ENCODE assay signal across 18 mouse cellular contexts in the genomic region with DNA sequence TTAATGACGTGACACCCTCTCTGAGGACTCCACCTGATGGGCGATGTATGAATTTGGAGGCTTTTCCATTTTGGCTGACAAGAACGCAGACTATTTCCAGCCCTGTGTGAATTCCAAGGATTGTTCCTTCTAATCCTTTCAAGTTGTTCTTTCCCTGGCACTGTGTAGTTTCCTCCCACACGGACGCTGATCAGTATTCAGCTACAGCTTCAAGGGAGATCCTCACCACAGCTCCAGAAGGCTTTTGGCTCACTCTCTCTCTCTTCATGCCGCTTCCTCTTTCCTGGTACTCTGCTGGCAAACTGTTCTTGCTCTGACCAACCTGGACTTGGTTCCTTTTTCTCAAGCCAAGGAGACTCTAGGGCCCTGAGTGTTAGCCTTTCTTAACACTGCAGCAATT. TPM values are rescaled to one million over a fixed set of nuclear protein-coding genes. Genes with fewer than 3 reads are reported as not detected.
DNase-seq lines count a peak whose midpoint lies in the region; ATAC-seq and TF ChIP-seq lines count a peak whose summit lies in the region.
"Had no signal": no experiment of that assay in that cellular context is flagged by ENCODE, and none has a peak within 500 bp of the region (broad histone marks: within the 10 kb centered on the region; RNA-seq: fewer than 3 reads in every experiment).

No protein-coding gene starts in this region.

- TF ChIP-seq CTCF in lung, postnatal 0 days (IDR thresholded peaks at IDR 0.05): no peak

- DNase-seq in cerebellum, adult 11-12 months: no peak
- DNase-seq in lung, postnatal 0 days (ENCODE audit: low spot score): peak; percentile 16
- no peak for DNase-seq in lung, postnatal 4 days
- DNase-seq in right cerebral cortex, postnatal 25 days: peak; percentile 53
- no peak for DNase-seq in kidney, adult 9 months
- DNase-seq: embryo, embryonic 11 days had no signal

- peak; percentile 56; the same call in 1 of the 2 replicates for ATAC-seq in cerebellum, adult (ENCODE audit: insufficient number of reproducible peaks, low FRiP score, low TSS enrichment)
- ATAC-seq in lung, postnatal 0 days: no peak
- peak; percentile 91 to 95 for ATAC-seq in hematopoietic stem cell, adult 5-6 weeks (replicated peaks in 1 of 2; ENCODE audit: insufficient read depth in 1 of 2, low FRiP score in 2 of 2, low TSS enrichment in 1 of 2, low read depth in 1 of 2, poor library complexity in 2 of 2, severe bottlenecking in 2 of 2)
- no peak for ATAC-seq in heart, embryonic 12.5 days (ENCODE audit: insufficient number of reproducible peaks, low FRiP score)
- ATAC-seq: liver, embryonic 12.5 days had no signal

- H3K4me2 ChIP-seq in lung, postnatal 0 days (replicated peaks; ENCODE audit: low read depth, low read length): no peak overlapping the region
- H3K4me2 ChIP-seq in heart, embryonic 12.5 days: no peak overlapping the region
- H3K4me2 ChIP-seq: heart, embryonic 11.5 days; hindbrain, embryonic 15.5 days; kidney, embryonic 15.5 days; liver, embryonic 12.5 days; stomach, embryonic 15.5 days had no signal

- no peak overlapping the region for H3K4me3 ChIP-seq in lung, postnatal 0 days (ENCODE audit: low read depth, low read length)
- no peak overlapping the region for H3K4me3 ChIP-seq in heart, embryonic 12.5 days
- H3K4me3 ChIP-seq: erythroblast, embryonic 14.5 days; hindbrain, embryonic 15.5 days; kidney, embryonic 15.5 days; liver, embryonic 12.5 days; myocyte; stomach, embryonic 15.5 days had no signal

- no peaks in the 10 kb centered on the region for H3K27me3 ChIP-seq in lung, postnatal 0 days (replicated peaks; ENCODE audit: insufficient read depth, low read length)
- H3K27me3 ChIP-seq in heart, embryonic 12.5 days (replicated peaks): no peaks in the 10 kb centered on the region
- H3K27me3 ChIP-seq: hindbrain, embryonic 15.5 days; kidney, embryonic 15.5 days; liver, embryonic 12.5 days; stomach, embryonic 15.5 days had no signal

- H3K27ac ChIP-seq in lung, postnatal 0 days (ENCODE audit: low read length): no peak overlapping the region
- H3K27ac ChIP-seq in heart, embryonic 12.5 days (ENCODE audit: poor library complexity, severe bottlenecking): no peak overlapping the region
- H3K27ac ChIP-seq: hindbrain, embryonic 15.5 days; kidney, embryonic 15.5 days; liver, embryonic 12.5 days; macrophage; stomach, embryonic 15.5 days had no signal

- H3K9me3 ChIP-seq in lung, postnatal 0 days (ENCODE audit: low read length): no peaks in the 10 kb centered on the region
- H3K9me3 ChIP-seq in heart, embryonic 12.5 days (replicated peaks): no peaks in the 10 kb centered on the region
- H3K9me3 ChIP-seq: hindbrain, embryonic 15.5 days; kidney, embryonic 15.5 days; liver, embryonic 12.5 days; stomach, embryonic 15.5 days had no signal

- no peaks in the 10 kb centered on the region for H3K36me3 ChIP-seq in lung, postnatal 0 days (ENCODE audit: insufficient read depth, low read length)
- no peaks in the 10 kb centered on the region for H3K36me3 ChIP-seq in heart, embryonic 12.5 days
- H3K36me3 ChIP-seq: hindbrain, embryonic 15.5 days; kidney, embryonic 15.5 days; liver, embryonic 12.5 days; stomach, embryonic 15.5 days had no signal

- H3K9ac ChIP-seq in lung, postnatal 0 days (replicated peaks; ENCODE audit: low read depth): no peak overlapping the region
- no peak overlapping the region for H3K9ac ChIP-seq in heart, embryonic 12.5 days
- H3K9ac ChIP-seq: hindbrain, embryonic 15.5 days; kidney, embryonic 15.5 days; liver, embryonic 12.5 days; stomach, embryonic 15.5 days had no signal

- no peaks in the 10 kb centered on the region for H3K4me1 ChIP-seq in lung, postnatal 0 days (ENCODE audit: insufficient read depth, low read depth, low read length)
- H3K4me1 ChIP-seq in heart, embryonic 12.5 days (replicated peaks): no peaks in the 10 kb centered on the region
- H3K4me1 ChIP-seq: hindbrain, embryonic 15.5 days; kidney, embryonic 15.5 days; liver, embryonic 12.5 days; stomach, embryonic 15.5 days had no signal

- WGBS in lung, postnatal 0 days: 78% methylated on average over 6 of the region's 6 CpGs
- WGBS in heart, embryonic 12.5 days: 70% methylated on average over 6 of the region's 6 CpGs

- no peak for TF ChIP-seq EP300 in lung, postnatal 0 days (IDR thresholded peaks at IDR 0.05)

RNA-seq across cellular contexts. Expression of a gene that starts 5.7 kb away (rescaled TPM):
- not detected in 2 replicates for polyA plus RNA-seq in lung, postnatal 0 days (2015; fragmentation: Nextera tagmentation; extraction: Ambion mirVana)
- not detected in 2 replicates for total RNA-seq in hematopoietic stem cell, adult 5-6 weeks (2017)
- not detected in 2 replicates for polyA plus RNA-seq in heart, embryonic 12.5 days (2016; fragmentation: Nextera tagmentation; extraction: Ambion mirVana)
- total RNA-seq: left cerebral cortex, adult 8-10 months had no signal
- polyA plus RNA-seq: erythroblast, embryonic 14.5 days; liver, embryonic 12.5 days; macrophage; myocyte; stomach, embryonic 15.5 days had no signal

RNA-seq across cellular contexts. Expression of a gene that starts 9.7 kb away (rescaled TPM):
- 0.79 and 1.1 TPM in 2 replicates for polyA plus RNA-seq in lung, postnatal 0 days (2015; fragmentation: Nextera tagmentation; extraction: Ambion mirVana)
- total RNA-seq in hematopoietic stem cell, adult 5-6 weeks (2017): not detected in 2 replicates
- polyA plus RNA-seq in heart, embryonic 12.5 days (2016; fragmentation: Nextera tagmentation; extraction: Ambion mirVana): 2.1 and 2.2 TPM in 2 replicates
- polyA plus RNA-seq: erythroblast, embryonic 14.5 days; macrophage had no signal

Comparison
In these comparisons a context has a peak if more than half of its experiments do, and no peak if none do; other contexts are left out.
1. DNase-seq: peak in lung, postnatal 0 days (single experiment) and right cerebral cortex, postnatal 25 days (single experiment); none in cerebellum, adult 11-12 months (single experiment), lung, postnatal 4 days (0 of 2) and kidney, adult 9 months (single experiment).
2. ATAC-seq: peak in cerebellum, adult (single experiment) and hematopoietic stem cell, adult 5-6 weeks (2 of 2); none in lung, postnatal 0 days (single experiment) and heart, embryonic 12.5 days (single experiment).